Mouse (Mus musculus) neural tube, embryonic 10.5 days (tissue): ENCODE results near the gene Gatd1.
"Not testable (repeated sequence)": the region's sequence is repeated elsewhere in the genome, so short reads cannot be mapped to it uniquely, and the experiment has no call there.

ENCODE experiments used
- DNase-seq: peaks from one replicate; pipeline ENCODE4 v3.0.0-alpha.2; 2017; ENCODE audit warnings: low spot score; ENCODE audit errors: extremely low spot score

Gatd1 gene

GRCm38 (mm10) chr7:141429310-141429709 lies 15.4 kb upstream of the Gatd1 start, which contains the start of gene Cend1:
Gene Cend1 (minus strand): TSS chr7:141429491.
- DNase-seq: peak; percentile 66

DNA sequence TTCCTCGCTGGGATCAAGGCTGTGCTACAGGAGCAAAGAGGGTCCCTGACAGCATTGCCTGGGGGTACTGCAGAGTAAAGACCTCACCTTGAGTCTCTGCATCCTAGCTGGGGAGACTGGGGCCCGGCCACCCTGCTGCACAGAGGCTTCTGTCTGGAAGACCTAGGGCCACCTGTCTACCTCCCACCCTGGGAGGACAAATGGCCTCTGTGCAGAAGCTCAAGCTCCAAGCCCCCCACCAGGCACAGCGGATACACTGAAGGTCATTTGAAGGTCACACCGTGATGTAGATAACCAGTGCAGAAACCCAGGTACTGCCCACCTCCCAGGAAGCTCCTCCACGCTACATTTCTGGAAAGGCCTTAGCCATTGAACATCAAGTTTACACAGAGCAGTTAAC lies 14.8 kb upstream of the Gatd1 start:
- DNase-seq: no peak

- no peak for DNase-seq
These were observed 13.2 kb upstream of the Gatd1 start for GRCm38 (mm10) chr7:141426948-141427730.

GRCm38 (mm10) chr7:141423811-141424210 lies 9.9 kb upstream of the Gatd1 start:
- DNase-seq: no peak

GRCm38 (mm10) chr7:141420030-141420702 lies 6.2 kb upstream of the Gatd1 start:
- no peak for DNase-seq

- no peak for DNase-seq
These were observed 5.0 kb upstream of the Gatd1 start for GRCm38 (mm10) chr7:141418970-141419369.

- no peak for DNase-seq
These were observed 4.1 kb upstream of the Gatd1 start for GRCm38 (mm10) chr7:141417731-141418681.

DNA sequence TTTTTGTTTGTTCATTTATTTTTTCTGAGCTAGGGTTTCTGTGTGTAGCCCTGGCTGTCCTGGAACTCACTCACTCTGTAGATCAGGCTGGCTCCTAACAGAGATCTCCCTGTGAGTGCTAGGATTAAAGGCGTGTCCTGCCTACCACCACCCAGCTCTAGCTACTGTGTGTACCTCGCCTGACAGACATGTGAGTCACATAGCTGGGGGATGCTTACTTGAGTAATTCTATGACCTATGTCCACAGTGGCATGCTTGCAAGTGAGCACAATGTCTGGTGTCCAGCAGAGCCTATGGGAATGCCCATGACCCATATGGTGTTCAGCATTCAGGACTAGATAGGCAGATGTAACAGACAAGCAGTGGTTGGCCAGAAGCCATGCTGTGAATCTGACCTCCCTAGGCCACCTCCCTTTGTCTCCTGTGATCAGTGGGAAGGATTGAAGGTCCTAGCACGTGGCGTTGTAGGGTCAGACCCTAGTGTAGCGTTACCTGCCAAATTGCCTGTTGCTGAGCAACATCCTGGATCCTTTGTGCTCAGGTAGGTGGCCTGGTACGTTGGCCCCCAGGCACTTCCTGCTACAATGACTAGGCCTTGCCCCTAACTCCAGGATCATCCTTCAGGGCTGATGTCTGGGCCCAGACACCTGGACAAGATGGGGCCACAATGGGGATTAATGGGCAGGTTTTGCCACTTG lies 2.4 kb upstream of the Gatd1 start:
- DNase-seq: no peak

DNA sequence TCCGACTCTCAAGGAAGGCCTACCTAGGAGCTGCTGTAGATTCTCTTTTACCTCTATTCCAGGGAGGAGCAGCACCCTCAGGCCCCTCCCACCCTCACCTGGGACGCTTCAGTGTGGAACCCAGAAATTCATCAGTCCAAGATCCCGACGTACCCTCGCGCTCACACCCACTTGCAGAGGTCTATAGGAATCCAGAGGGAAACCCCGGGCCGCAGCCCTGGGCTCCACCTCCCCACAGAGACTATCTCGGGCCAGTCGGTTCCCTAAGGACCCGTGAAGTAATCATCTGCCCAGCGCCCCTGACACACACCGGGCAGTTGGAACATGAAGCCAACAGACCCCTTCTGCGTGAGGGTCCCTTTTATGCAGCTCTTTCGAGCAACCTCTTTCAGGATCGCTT lies 605 bp downstream of the Gatd1 start:
- no peak for DNase-seq

DNA sequence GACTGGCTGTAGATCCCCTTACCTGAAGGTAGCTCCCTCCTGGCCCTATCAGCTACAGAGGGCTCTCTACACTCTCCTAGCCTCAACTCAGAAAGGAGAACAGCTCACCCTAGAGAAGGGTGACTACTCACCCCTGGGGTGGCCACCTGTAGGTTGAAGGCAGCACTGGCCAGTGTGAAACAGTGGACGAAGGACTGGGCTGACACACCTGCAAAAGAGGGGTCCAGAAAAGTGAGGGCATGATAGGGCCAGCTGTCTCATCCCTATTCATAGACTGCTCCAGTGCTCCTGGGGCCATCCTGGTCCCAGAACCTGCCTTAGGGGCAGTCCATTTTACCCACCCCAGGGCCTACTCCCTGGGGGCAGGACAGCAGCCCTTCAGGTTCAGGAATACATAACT lies 2.3 kb downstream of the Gatd1 start:
- DNase-seq: no peak

- DNase-seq: no peak
These were observed 3.3 kb downstream of the Gatd1 start for GRCm38 (mm10) chr7:141410631-141411030.

- DNase-seq: peak; percentile 83
These were observed 5.1 kb downstream of the Gatd1 start for GRCm38 (mm10) chr7:141408833-141409232.

DNA sequence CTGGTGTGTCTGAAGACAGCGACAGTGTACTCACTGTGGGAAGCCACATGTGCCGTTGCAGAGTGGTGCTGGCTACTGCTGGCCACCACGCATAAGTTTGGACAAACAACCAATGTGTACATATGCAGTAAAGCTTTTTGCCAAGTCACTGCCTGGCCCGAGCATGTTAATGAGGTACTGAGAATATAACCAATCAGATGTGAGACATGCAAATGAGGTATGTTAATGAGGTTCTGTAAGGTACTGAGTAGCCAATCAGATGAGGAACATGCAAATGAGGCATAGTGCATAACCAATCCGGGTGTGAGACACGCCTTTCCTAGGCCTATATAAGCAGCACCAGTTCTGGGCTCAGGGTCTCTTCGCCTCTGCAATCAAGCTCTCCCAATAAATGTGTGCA lies 6.3 kb downstream of the Gatd1 start:
- not testable (repeated sequence) for DNase-seq

DNA sequence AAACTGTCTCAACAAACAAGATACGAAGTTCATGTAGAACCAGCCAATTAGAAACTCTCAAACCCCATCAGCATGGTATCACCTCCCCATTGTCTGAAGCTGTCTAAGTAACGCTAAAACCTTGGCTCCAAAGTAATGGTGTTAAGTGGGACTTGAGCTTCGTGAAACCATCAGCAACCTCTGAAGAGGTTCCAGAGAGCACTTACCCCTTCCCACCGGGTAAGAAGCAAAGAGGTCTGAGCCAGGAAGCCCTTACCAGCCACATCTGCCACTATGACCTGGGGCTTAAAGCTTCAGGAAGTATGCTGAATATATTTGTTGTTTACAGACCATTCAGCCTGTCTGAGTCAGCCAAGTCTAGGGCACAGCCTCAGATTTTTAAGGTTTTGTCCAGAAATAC lies 8.5 kb downstream of the Gatd1 start:
- DNase-seq: no peak

GRCm38 (mm10) chr7:141403305-141403704 lies 10.6 kb downstream of the Gatd1 start:
- DNase-seq: peak; percentile 47

- no peak for DNase-seq
These were observed 18.6 kb downstream of the Gatd1 start for GRCm38 (mm10) chr7:141395348-141395747.

DNA sequence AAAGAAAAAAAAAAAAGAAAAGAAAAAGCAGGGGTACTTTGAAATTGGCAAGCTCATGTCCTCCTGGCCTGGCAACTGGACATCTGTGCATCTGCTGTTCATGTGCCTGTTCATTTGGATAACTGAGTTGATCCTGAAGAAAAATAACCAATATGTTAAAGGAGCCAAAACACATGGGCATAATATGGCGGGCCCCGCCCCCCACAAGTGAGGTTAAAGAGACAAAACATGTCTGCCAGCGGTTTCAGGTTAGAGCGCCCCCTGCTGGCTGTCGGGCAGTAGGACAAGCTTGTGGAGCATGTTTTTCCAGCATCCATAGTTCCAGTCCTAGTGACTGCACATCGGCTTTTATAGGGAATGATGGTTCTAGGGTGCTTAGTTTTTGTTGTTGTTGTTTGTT lies 19.2 kb downstream of the Gatd1 start:
- DNase-seq: peak; percentile 82

GRCm38 (mm10) chr7:141394158-141394557 lies 19.8 kb downstream of the Gatd1 start:
- DNase-seq: no peak

- DNase-seq: no peak
These were observed 21.2 kb downstream of the Gatd1 start for GRCm38 (mm10) chr7:141392552-141393222.
